Mouse (Mus musculus) urinary bladder, postnatal 10 days (tissue): ENCODE results near the gene Gm20388.

ENCODE experiments used
- DNase-seq: peaks from one replicate; pipeline ENCODE4 v3.0.0; 2022; ENCODE audit warnings: low spot score

The Gm20388 gene

GRCm38 (mm10) chr8:122702957-122703356, 2792.3 kb downstream of the Gm20388 start:
- DNase-seq, result no peak

- no peak for DNase-seq
Measured at GRCm38 (mm10) chr8:122704612-122705011, 2794.0 kb downstream of the Gm20388 start.

- no peak for DNase-seq
Measured at GRCm38 (mm10) chr8:122705901-122706561, 2795.4 kb downstream of the Gm20388 start.

- no peak for DNase-seq
Measured at GRCm38 (mm10) chr8:122707184-122707583, 2796.5 kb downstream of the Gm20388 start.

DNA sequence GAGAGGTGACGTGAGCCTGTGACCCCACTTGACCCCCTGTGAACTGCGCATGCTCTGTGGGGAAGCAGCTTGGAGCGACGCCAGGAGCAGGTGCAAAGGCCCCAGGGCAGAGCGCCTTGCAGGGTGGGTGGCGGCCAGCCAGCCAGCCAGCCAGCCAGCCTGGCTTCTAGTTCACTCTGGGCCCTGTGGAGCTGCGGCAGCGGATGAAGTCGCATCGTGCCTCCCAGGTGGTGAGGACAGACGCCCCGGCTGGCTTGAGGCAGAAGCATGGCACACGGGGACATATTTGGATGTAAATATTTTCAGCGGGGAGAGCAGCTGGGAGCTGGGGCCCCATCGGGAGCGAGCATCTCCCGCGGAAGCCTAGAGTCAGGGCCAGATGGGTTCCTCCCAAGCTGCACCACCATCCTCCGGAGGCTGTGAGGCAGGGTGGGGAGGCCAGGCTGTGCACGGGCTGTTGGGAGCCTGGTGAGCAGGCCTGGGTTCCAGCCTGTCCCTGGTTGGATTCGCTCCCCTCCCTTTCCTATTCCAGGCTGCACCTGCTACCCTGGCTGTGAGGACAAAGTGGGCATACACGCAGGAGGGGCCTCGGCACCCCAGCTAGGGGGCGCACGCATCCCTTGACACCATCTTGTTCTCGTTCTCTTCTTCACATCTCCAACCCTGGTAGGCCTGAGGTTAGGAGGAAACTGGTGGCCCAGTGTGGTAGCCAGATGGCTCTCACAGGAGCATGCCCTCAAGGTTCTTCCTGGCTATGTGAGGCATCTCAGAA, 2798.9 kb downstream of the Gm20388 start:
- no peak for DNase-seq

GRCm38 (mm10) chr8:122711480-122711879, 2800.8 kb downstream of the Gm20388 start:
- DNase-seq, result no peak

DNA sequence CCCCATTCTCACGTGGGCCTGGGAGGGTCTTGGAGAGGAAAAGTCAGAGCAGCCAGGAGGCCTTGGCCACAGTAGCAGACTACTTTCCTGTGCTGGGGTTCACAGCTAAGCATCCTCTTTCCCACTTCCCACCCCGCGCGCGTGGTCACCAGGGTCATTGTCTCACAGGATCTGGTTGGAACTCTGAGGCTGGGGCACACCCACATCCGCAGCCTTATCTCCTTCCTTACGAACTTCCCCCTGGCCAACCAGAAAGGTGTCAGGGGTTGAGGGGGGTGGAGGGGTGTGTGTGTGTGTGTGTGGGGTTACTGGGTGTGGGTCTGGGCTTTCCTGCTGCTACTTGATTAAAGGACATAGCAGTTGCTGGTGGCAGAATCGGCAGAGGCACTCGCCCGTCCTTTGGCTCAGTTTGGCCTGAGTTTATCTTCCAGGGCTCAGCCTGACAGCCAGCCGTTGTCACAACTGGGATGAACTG, 2801.3 kb downstream of the Gm20388 start:
- no peak for DNase-seq

DNA sequence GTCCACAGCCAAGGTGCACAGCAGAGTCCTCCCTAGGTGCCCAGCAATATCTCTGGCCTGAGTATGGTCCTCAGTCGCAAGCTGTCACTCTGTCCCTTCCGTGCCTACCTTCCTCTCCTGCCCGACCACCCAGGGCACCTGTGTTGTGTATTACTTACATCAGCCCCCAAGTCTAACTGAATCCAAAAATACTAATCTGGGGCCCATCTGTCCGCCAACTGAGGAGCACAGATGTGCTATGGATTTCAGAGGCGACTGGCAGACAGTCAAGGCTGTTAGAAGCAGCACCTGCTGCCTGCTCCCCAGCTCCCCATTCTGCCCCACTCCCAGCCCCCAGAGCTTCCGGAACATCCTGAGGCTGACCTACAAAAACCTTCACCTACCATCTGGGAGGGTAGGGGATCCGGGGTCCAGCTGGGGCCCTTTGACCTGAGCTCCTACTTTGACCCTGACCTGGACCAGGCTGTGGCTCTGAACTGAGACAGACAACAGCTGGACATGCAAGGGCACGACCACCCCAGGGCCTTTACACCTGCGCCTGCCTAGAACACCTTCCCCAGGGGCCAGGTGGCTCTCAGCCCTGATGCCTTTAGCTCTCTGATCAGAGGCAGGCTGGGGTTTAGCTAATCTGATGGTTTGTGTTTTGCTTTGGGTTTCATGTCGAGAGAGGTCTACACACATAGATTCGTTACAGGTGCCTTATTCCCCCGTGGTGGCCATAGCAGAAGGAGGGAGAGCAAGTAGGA, 2801.9 kb downstream of the Gm20388 start:
- DNase-seq, result no peak

- DNase-seq, result no peak
Measured at GRCm38 (mm10) chr8:122713157-122713518, 2802.5 kb downstream of the Gm20388 start.

- no peak for DNase-seq
Measured at GRCm38 (mm10) chr8:122716566-122716965, 2805.9 kb downstream of the Gm20388 start.

DNA sequence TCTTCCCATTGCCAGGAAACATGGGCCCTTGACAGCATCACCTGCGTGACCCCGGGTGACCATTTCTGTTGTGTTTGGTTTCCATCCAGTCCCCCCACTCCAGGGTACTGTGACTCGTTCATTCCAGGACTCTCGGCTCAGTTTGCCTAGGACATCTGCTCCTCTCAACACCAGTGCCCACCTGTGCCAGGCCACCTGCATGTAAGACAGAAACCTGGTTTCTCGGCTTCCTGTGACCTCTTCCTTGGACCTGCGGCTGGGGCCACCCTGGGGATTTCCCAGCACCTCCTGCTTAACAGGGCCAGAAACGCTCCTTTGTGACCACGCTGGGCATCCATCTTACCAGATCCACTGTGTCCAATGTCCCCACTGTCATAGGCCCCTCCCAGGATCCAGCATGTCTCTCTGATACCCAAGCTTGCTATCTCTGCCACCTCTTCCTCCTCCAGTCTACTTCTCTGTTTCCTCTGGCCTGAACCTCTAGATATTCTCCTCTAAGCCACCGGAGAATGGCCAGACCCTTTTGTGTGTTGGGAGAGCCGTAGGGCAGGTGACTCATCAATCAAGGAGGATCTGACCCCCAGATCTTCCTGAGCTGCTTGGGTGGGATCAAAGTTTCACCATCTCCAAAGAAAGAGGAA, 2807.3 kb downstream of the Gm20388 start:
- no peak for DNase-seq

- no peak for DNase-seq
Measured at GRCm38 (mm10) chr8:122718711-122719499, 2808.3 kb downstream of the Gm20388 start.

DNA sequence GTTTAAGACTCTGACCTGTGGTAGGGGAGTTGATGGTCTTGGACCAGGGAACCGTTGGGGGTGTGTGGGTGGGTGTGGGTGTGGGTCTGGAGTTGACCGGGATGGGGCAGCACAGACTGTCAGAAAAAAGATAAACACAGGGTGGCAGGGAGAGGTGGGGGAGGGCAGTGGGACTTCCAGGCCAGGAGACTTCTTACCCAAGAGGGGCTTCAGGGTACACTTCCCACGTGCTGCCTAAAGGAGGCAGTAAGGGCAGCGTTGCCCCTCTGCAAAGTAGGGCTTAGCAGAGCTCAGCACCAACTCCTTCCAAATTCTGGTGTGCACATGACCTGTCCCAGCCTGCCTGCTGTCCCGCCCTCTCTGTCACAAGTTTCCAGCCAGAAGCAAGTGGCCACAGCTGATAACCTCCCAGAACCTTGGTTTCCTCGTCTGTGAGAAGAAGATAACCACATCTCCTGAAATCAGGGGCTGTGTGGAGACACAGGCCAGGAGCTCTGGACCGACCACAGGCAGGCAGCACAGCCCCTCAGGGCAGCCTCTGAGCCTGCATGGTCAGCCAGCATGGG, 2808.9 kb downstream of the Gm20388 start:
- no peak for DNase-seq

GRCm38 (mm10) chr8:122720070-122720729, 2809.6 kb downstream of the Gm20388 start:
- DNase-seq, result no peak

DNA sequence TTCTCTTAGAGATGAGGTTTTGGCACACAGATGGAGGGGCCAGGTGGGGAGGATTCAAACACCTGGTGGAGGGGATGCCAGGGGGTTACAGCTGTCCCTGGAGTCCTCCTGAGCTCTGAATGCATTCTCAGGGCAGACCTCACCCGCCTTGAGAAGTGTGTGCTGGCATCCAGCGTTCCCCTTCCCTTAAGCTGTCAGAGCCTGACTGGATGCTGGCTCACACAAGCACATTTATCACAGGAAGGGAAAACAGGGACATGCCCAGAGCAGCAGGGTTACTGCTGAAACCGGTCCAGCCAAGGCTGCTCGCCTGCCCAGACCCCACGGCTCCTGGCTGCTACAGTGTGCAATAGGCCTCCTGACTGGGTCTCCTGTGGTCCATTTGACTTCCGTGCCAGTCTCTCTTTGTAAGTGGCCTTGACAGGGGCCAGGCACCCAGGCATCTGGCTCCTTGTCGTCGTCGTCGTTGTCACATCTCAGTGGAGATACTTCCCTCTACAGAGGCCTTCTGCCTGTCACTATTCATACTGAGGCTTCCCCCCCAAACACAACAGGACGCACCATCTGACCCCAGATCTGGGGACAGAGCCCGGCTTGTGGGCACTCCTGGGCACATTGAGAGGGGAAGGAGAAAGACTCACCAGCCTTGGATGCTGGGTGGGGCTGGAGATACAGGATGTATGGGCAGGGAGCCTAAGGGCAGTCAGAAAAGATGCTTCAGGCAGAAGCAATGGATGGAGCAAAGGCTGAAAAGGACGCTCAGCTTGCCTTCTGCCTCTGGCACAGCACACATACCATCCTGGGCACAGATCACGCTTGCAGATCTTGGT, 2810.4 kb downstream of the Gm20388 start:
- DNase-seq, result no peak

DNA sequence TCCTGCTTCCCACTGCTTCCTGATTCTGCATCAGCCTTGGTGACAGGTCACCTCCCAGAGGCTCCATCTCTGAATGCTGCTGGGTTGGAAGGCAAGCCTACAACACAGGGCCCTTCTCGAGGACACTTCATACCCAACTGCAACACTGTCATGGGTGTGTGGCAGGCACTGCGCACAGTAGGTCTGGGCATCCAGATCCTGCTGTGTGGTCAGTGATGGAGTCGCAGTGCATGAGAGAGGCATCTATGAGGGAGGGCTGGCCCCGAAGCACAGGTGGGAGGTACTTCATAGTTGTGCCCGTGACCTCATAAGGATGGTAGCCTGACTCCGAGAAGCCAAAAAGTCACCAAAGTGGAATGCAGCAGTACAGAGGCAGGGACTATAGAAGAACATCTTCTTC, 2814.5 kb downstream of the Gm20388 start:
- DNase-seq, result no peak

- no peak for DNase-seq
Measured at GRCm38 (mm10) chr8:122726789-122727188, 2816.1 kb downstream of the Gm20388 start.

DNA sequence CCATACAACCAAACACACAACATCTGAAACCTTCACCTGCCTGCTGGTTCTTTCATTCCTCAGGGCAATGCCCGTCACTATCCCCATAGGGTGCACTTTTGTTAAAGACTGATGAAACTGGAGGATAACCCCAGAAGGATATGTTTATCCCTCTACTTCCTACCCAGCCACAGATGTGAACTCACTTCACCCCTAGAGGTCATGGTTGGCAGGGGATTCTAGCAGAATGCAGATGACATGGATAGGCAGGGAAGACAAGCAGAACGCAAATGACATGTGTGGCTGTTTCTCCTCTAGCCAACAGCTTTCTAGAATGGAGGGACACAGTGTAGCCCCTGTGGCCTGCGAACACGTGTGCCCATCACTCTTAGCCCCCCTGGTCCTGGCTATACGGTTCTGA, 2816.8 kb downstream of the Gm20388 start:
- no peak for DNase-seq

DNA sequence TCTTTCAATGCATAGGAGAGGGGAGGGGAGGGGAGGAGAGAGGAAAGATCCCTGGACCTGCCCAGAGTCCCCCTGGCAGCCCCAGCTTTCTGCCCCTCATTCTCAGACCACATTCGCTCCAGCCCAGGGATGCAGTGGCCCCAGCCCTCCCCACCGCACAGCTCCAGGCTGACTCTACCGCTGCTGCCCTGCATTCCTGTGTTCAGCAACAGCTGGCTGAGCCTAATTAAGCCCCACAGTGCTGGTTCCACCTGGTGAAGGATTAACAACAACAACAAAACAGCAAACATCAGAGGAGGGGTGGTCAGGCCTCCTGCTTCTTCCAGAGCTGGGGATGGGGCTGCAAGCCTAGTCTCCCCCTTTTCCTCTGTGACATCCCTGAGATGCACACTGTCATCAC, 2818.0 kb downstream of the Gm20388 start:
- DNase-seq, result no peak

- DNase-seq, result no peak
Measured at GRCm38 (mm10) chr8:122735110-122735509, 2824.5 kb downstream of the Gm20388 start.
